In genomic region chr14:36866966-36867700, GRCm38 (mm10) we compare ENCODE assay signal across 8 mouse cellular contexts.
A peak's percentile ranks its signal among the peaks of the same experiment; 100 is the strongest.
DNase-seq lines count a peak whose midpoint lies in the region; TF ChIP-seq lines count a peak whose summit lies in the region.

No protein-coding gene starts in this region.

- H3K4me1 ChIP-seq in cerebellum, adult 2 months (ENCODE audit: control insufficient read depth, insufficient read depth, low read length): no peaks in the 10 kb centered on the region

- 16% methylated on average over 6 of the region's 6 CpGs for WGBS in cerebellum, adult 2 months

- peak; percentile 39; the same call in 1 of the 2 replicates for TF ChIP-seq CTCF in cerebellum, adult 2 months (IDR thresholded peaks at IDR 0.05; ENCODE audit: borderline replicate concordance, insufficient read depth, low read depth, low read length)
- peak; percentile 84 for TF ChIP-seq CTCF in gastrocnemius, adult 2 months (IDR thresholded peaks at IDR 0.05)

- no peaks in the 10 kb centered on the region for H3K27me3 ChIP-seq in cerebellum, adult 2 months (ENCODE audit: control insufficient read depth, insufficient read depth, low read length)

- TF ChIP-seq POLR2A in cerebellum, adult 2 months (IDR thresholded peaks at IDR 0.05; ENCODE audit: borderline replicate concordance, insufficient read depth, low read length): no peak

- intact Hi-C loops in heart, postnatal 25 days (cut with DNase I): loop anchor here (1.0 kb wide), 2 partner anchors 70 to 166 kb away; no protein-coding TSS in a partner anchor
- intact Hi-C loops in gastrocnemius, adult 2 months (cut with DNase I): loop anchor here (1.0 to 10.0 kb wide), 3 partner anchors 71 to 268 kb away; partner anchors contain the start of gene Ghitm

- DNase-seq in heart, adult 11 months: peak; percentile 75
- no peak for DNase-seq in heart, postnatal 25 days (ENCODE audit: low spot score)
- DNase-seq in MEL-GATA-1-ER (ENCODE audit: extremely low read depth, low read depth): peak; percentile 51
- DNase-seq in cerebellum, adult 2 months: peak; percentile 41 to 43
- DNase-seq in gastrocnemius, adult 2 months: peak; percentile 56
- peak; percentile 45 to 85 for DNase-seq in layer of hippocampus, adult 18-20 months (ENCODE audit: low spot score in 2 of 2)
- DNase-seq in lung, postnatal 25 days (ENCODE audit: low spot score): peak; percentile 80
- peak; percentile 41 to 74 for DNase-seq in spleen, postnatal 4 days (ENCODE audit: low spot score in 2 of 2)

- H3K27ac ChIP-seq in cerebellum, adult 2 months (ENCODE audit: insufficient read depth, low read length): no peak overlapping the region
- H3K27ac ChIP-seq in gastrocnemius, adult 2 months: no peak overlapping the region; the same call in 1 of the 2 replicates

- no peak overlapping the region for H3K4me3 ChIP-seq in cerebellum, adult 2 months (replicated peaks; ENCODE audit: insufficient read depth, low read depth, low read length)
- H3K4me3 ChIP-seq in gastrocnemius, adult 2 months: no peak overlapping the region
